Mouse (Mus musculus) embryonic facial prominence, embryonic 10.5 days (tissue): ENCODE data around the gene Frat1. TPM values are rescaled to one million over a fixed set of nuclear protein-coding genes. Genes with fewer than 3 reads are reported as not detected.

ENCODE experiments used
- DNase-seq: peaks from one replicate; pipeline ENCODE4 v3.0.0-alpha.2; 2017; ENCODE audit warnings: low spot score
- H3K27ac ChIP-seq: fragments of 300-500 bp; sonication (generic); replicated peaks from 2 replicates; pipeline ENCODE4 v1.5.1; 2016; ENCODE audit warnings: mild to moderate bottlenecking
- H3K27me3 ChIP-seq: fragments of 300-500 bp; sonication (generic); replicated peaks from 2 replicates; pipeline ENCODE4 v1.6.1; 2016; ENCODE audit warnings: low read depth, mild to moderate bottlenecking; ENCODE audit not compliant: poor library complexity, severe bottlenecking
- H3K36me3 ChIP-seq: fragments of 300-500 bp; sonication (generic); replicated peaks from 2 replicates; pipeline ENCODE4 v1.6.1; 2016; ENCODE audit warnings: mild to moderate bottlenecking, moderate library complexity
- H3K4me1 ChIP-seq: fragments of 300-500 bp; sonication (generic); 2 replicates; pipeline ENCODE4 v1.6.1; 2016
- H3K4me3 ChIP-seq: fragments of 300-500 bp; sonication (generic); 2 replicates; pipeline ENCODE4 v1.5.1; 2016; ENCODE audit warnings: mild to moderate bottlenecking, moderate library complexity
- H3K9me3 ChIP-seq: fragments of 300-500 bp; sonication (generic); 2 replicates; pipeline ENCODE4 v1.6.1; 2016; ENCODE audit warnings: mild to moderate bottlenecking
- WGBS: fragments of 180-500 bp; shearing (Covaris S2); methylation state at CpG from one replicate; pipeline ENCODE4 v1.1.7; 2016; 5-methylcytosine and 5-hydroxymethylcytosine counted together
- polyA plus RNA-seq: library from polyadenylated mRNA; unstranded; fragments of >200 nt; fragmentation: Nextera tagmentation; extraction: Ambion mirVana; gene quantifications from 2 replicates; pipeline ENCODE4 v1.2.1, GENCODE M21; 2016

Gene Frat1
- polyA plus RNA-seq, 1 experiment from 2014 or later: 9.2 TPM

GRCm38 (mm10) chr19:41881842-41882241, 52.1 kb downstream of the Frat1 start:
- no peaks in the 10 kb centered on the region for H3K27me3 ChIP-seq
- 95% methylated on average over 4 of the region's 4 CpGs for WGBS
- peaks cover 94% of the 10 kb centered on the region for H3K36me3 ChIP-seq
- H3K4me3 ChIP-seq: no peak overlapping the region
- H3K4me1 ChIP-seq: no peaks in the 10 kb centered on the region
- H3K27ac ChIP-seq: no peak overlapping the region
- no peaks in the 10 kb centered on the region for H3K9me3 ChIP-seq
- DNase-seq: no peak

Other genes starting within 250 kb of the Frat1 start
- gene Gm340, start 247.6 kb upstream of the Frat1 start, polyA plus RNA-seq: 3.2 and 3.6 TPM in 2 replicates
- gene Slit1, start 86.3 kb upstream of the Frat1 start, polyA plus RNA-seq: 2.3 and 3.9 TPM in 2 replicates
- 45.2 and 46.2 TPM in 2 replicates for gene Arhgap19, start 27.9 kb upstream of the Frat1 start, polyA plus RNA-seq
- 3.8 and 4.3 TPM in 2 replicates for gene Frat2, start 18.2 kb downstream of the Frat1 start, polyA plus RNA-seq
- gene Rrp12, start 66.2 kb downstream of the Frat1 start, polyA plus RNA-seq: 36.3 and 38.9 TPM in 2 replicates
- 1,003 and 1,124 TPM in 2 replicates for gene Pgam1, start 82.0 kb downstream of the Frat1 start, polyA plus RNA-seq
- 94.3 and 96.8 TPM in 2 replicates for gene Exosc1, start 103.5 kb downstream of the Frat1 start, polyA plus RNA-seq
- 85.4 and 85.7 TPM in 2 replicates for gene Zdhhc16, start 103.5 kb downstream of the Frat1 start, polyA plus RNA-seq
- gene Mms19, start 151.2 kb downstream of the Frat1 start, polyA plus RNA-seq: 43.1 and 45.0 TPM in 2 replicates
- 13.2 and 13.5 TPM in 2 replicates for gene Ubtd1, start 151.8 kb downstream of the Frat1 start, polyA plus RNA-seq
- 0.22 TPM in 1 of 2 replicates, not detected in the other for gene Ankrd2, start 206.0 kb downstream of the Frat1 start, polyA plus RNA-seq
- gene Hoga1, start 215.6 kb downstream of the Frat1 start, polyA plus RNA-seq: 1.1 and 1.3 TPM in 2 replicates
- gene 4933411K16Rik, start 222.3 kb downstream of the Frat1 start, polyA plus RNA-seq: 0.17 TPM in 1 of 2 replicates, not detected in the other